Mouse (Mus musculus): ENCODE results near the gene Mmp2. TPM values are rescaled to one million over a fixed set of nuclear protein-coding genes. Genes with fewer than 3 reads are reported as not detected.
"Not testable (repeated sequence)": the region's sequence is repeated elsewhere in the genome, so short reads cannot be mapped to it uniquely, and the experiment has no call there.

Mmp2 gene
- total RNA-seq, 2 experiments from 2014 or later = 0.36 TPM; not detected in 1

- peak; percentile 97 for ATAC-seq (replicated peaks; ENCODE audit: poor library complexity, severe bottlenecking)
Measured at GRCm38 (mm10) chr8:92881247-92881646, 54.2 kb downstream of the Mmp2 start.

- no peak for ATAC-seq (replicated peaks; ENCODE audit: poor library complexity, severe bottlenecking)
Measured at GRCm38 (mm10) chr8:92883771-92884170, 56.7 kb downstream of the Mmp2 start.

GRCm38 (mm10) chr8:92892216-92892615, 65.1 kb downstream of the Mmp2 start:
- not testable (repeated sequence) for ATAC-seq (replicated peaks; ENCODE audit: poor library complexity, severe bottlenecking)

GRCm38 (mm10) chr8:92893870-92894269, 66.8 kb downstream of the Mmp2 start:
- ATAC-seq (replicated peaks; ENCODE audit: poor library complexity, severe bottlenecking) = no peak

GRCm38 (mm10) chr8:92895053-92895452, 68.0 kb downstream of the Mmp2 start:
- ATAC-seq (replicated peaks; ENCODE audit: poor library complexity, severe bottlenecking) = no peak

- no peak for ATAC-seq (replicated peaks; ENCODE audit: poor library complexity, severe bottlenecking)
Measured at GRCm38 (mm10) chr8:92896056-92896455, 69.0 kb downstream of the Mmp2 start.

GRCm38 (mm10) chr8:92896611-92897010, 69.5 kb downstream of the Mmp2 start:
- ATAC-seq (replicated peaks; ENCODE audit: poor library complexity, severe bottlenecking) = no peak

- ATAC-seq (replicated peaks; ENCODE audit: poor library complexity, severe bottlenecking) = 0 out of 2 replicates have a peak, but pooled peaks have one; percentile 46
Measured at GRCm38 (mm10) chr8:92897794-92898193, 70.7 kb downstream of the Mmp2 start.

GRCm38 (mm10) chr8:92899590-92899989, 72.5 kb downstream of the Mmp2 start:
- no peak for ATAC-seq (replicated peaks; ENCODE audit: poor library complexity, severe bottlenecking)

- no peak for ATAC-seq (replicated peaks; ENCODE audit: poor library complexity, severe bottlenecking)
Measured at GRCm38 (mm10) chr8:92901107-92901506, 74.0 kb downstream of the Mmp2 start, which contains the start of gene Capns2. Gene Capns2 (plus strand): TSS chr8:92901407.

- no peak for ATAC-seq (replicated peaks; ENCODE audit: poor library complexity, severe bottlenecking)
Measured at GRCm38 (mm10) chr8:92902981-92903380, 75.9 kb downstream of the Mmp2 start.

Other genes with a start within 250 kb of the Mmp2 start
- gene Irx6, start 153.0 kb upstream of the Mmp2 start, total RNA-seq (2014; fragmentation: Nextera tagmentation) = not detected in 2 replicates
- gene Irx6, start 153.0 kb upstream of the Mmp2 start, total RNA-seq (2017) = not detected in 2 replicates
- gene Lpcat2, start 28.0 kb downstream of the Mmp2 start, total RNA-seq (2014; fragmentation: Nextera tagmentation) = 11.0 and 13.8 TPM in 2 replicates
- gene Lpcat2, start 28.0 kb downstream of the Mmp2 start, total RNA-seq (2017) = 9.9 and 14.6 TPM in 2 replicates
- gene Capns2, start 74.1 kb downstream of the Mmp2 start, total RNA-seq (2014; fragmentation: Nextera tagmentation) = 4.2 TPM in 1 of 2 replicates, not detected in the other
- 0.98 and 1.7 TPM in 2 replicates for gene Capns2, start 74.1 kb downstream of the Mmp2 start, total RNA-seq (2017)
- not detected in 2 replicates for gene Slc6a2, start 132.8 kb downstream of the Mmp2 start, total RNA-seq (2014; fragmentation: Nextera tagmentation)
- gene Slc6a2, start 132.8 kb downstream of the Mmp2 start, total RNA-seq (2017) = not detected in 2 replicates
- not detected in 2 replicates for gene Ces1a, start 220.9 kb downstream of the Mmp2 start, total RNA-seq (2014; fragmentation: Nextera tagmentation)
- not detected in 2 replicates for gene Ces1a, start 220.9 kb downstream of the Mmp2 start, total RNA-seq (2017)